ENCODE assay signal across 22 mouse cellular contexts in genomic region chr16:96758381-96758780, GRCm38 (mm10).
DNase-seq lines count a peak whose midpoint lies in the region; ATAC-seq lines count a peak whose summit lies in the region.
"Had no signal": no experiment of that assay in that cellular context is flagged by ENCODE, and none has a peak within 500 bp of the region (broad histone marks: within the 10 kb centered on the region; RNA-seq: fewer than 3 reads in every experiment).

No protein-coding gene starts in this region.

- no peak overlapping the region for H3K4me3 ChIP-seq in hindbrain, embryonic 14.5 days (replicated peaks; ENCODE audit: low read length)
- no peak overlapping the region for H3K4me3 ChIP-seq in hindbrain, embryonic 10.5 days
- no peak overlapping the region for H3K4me3 ChIP-seq in midbrain, embryonic 14.5 days (replicated peaks; ENCODE audit: low read depth, low read length)
- H3K4me3 ChIP-seq: embryonic facial prominence, embryonic 15.5 days; heart, embryonic 13.5 days; limb, embryonic 10.5 days; myocyte had no signal

- DNase-seq in hindbrain, embryonic 14.5 days (ENCODE audit: low spot score), result no peak
- no peak for DNase-seq in hindbrain, embryonic 10.5 days (ENCODE audit: low spot score)
- DNase-seq in R1 (ENCODE audit: low read depth, low spot score) (peak; percentile 71), MN1 (ENCODE audit: low spot score) (no peak)
- DNase-seq in midbrain, embryonic 14.5 days, result no peak
- DNase-seq in kidney, postnatal 25 days, result no peak
- DNase-seq in urinary bladder, postnatal 10 days (ENCODE audit: low spot score), result no peak
- DNase-seq: adrenal gland, postnatal 36 days; cerebellum, adult 9-10 months; gastrocnemius, postnatal 10 days; heart, postnatal 14 days; kidney, adult 2 months; liver; lung, postnatal 4 days; right cerebral cortex, postnatal 14 days had no signal

- 61% methylated on average over 3 of the region's 3 CpGs for WGBS in hindbrain, embryonic 14.5 days
- 56% methylated on average over 3 of the region's 3 CpGs for WGBS in hindbrain, embryonic 10.5 days
- 63% methylated on average over 3 of the region's 3 CpGs for WGBS in midbrain, embryonic 14.5 days

- peak overlapping the region; percentile 85 for H3K27ac ChIP-seq in hindbrain, embryonic 14.5 days
- H3K27ac ChIP-seq in hindbrain, embryonic 10.5 days, result no peak overlapping the region
- peak overlapping the region; percentile 50 for H3K27ac ChIP-seq in midbrain, embryonic 14.5 days (replicated peaks; ENCODE audit: low read depth, low read length)
- H3K27ac ChIP-seq: embryonic facial prominence, embryonic 15.5 days; kidney, postnatal 0 days; limb, embryonic 10.5 days; stomach, postnatal 0 days had no signal

- no peak for ATAC-seq in hindbrain, embryonic 14.5 days (ENCODE audit: low FRiP score)
- no peak for ATAC-seq in midbrain, embryonic 14.5 days (ENCODE audit: low FRiP score, low TSS enrichment)
- ATAC-seq: forebrain, embryonic 14.5 days had no signal

- H3K9me3 ChIP-seq in hindbrain, embryonic 14.5 days (ENCODE audit: control insufficient read depth, low read length), result no peaks in the 10 kb centered on the region
- H3K9me3 ChIP-seq in hindbrain, embryonic 10.5 days, result no peaks in the 10 kb centered on the region
- no peaks in the 10 kb centered on the region for H3K9me3 ChIP-seq in midbrain, embryonic 14.5 days (ENCODE audit: control insufficient read depth, low read length)
- H3K9me3 ChIP-seq: embryonic facial prominence, embryonic 15.5 days; heart, embryonic 13.5 days; limb, embryonic 10.5 days had no signal

- no peak overlapping the region for H3K4me2 ChIP-seq in hindbrain, embryonic 14.5 days (replicated peaks)
- H3K4me2 ChIP-seq in midbrain, embryonic 14.5 days (ENCODE audit: low read length), result no peak overlapping the region
- H3K4me2 ChIP-seq: embryonic facial prominence, embryonic 15.5 days had no signal

- peaks cover 51% of the 10 kb centered on the region for H3K4me1 ChIP-seq in hindbrain, embryonic 14.5 days (replicated peaks; ENCODE audit: control insufficient read depth, insufficient read depth, low read length)
- H3K4me1 ChIP-seq in hindbrain, embryonic 10.5 days (replicated peaks), result peaks cover 38% of the 10 kb centered on the region
- H3K4me1 ChIP-seq in midbrain, embryonic 14.5 days (ENCODE audit: control insufficient read depth, insufficient read depth, low read length), result peaks cover 65% of the 10 kb centered on the region

- no peaks in the 10 kb centered on the region for H3K27me3 ChIP-seq in hindbrain, embryonic 14.5 days (ENCODE audit: control insufficient read depth, insufficient read depth, low read length)
- H3K27me3 ChIP-seq in hindbrain, embryonic 10.5 days (ENCODE audit: insufficient read depth, poor library complexity, severe bottlenecking), result no peaks in the 10 kb centered on the region
- no peaks in the 10 kb centered on the region for H3K27me3 ChIP-seq in midbrain, embryonic 14.5 days (ENCODE audit: control insufficient read depth, insufficient read depth, low read length)
- H3K27me3 ChIP-seq: embryonic facial prominence, embryonic 15.5 days had no signal

- H3K36me3 ChIP-seq in hindbrain, embryonic 14.5 days (replicated peaks; ENCODE audit: control insufficient read depth, insufficient read depth), result no peaks in the 10 kb centered on the region
- no peaks in the 10 kb centered on the region for H3K36me3 ChIP-seq in hindbrain, embryonic 10.5 days
- no peaks in the 10 kb centered on the region for H3K36me3 ChIP-seq in midbrain, embryonic 14.5 days (ENCODE audit: control insufficient read depth, insufficient read depth, low read length)
- H3K36me3 ChIP-seq: embryonic facial prominence, embryonic 15.5 days; heart, embryonic 13.5 days; limb, embryonic 10.5 days had no signal

- H3K9ac ChIP-seq in hindbrain, embryonic 14.5 days, result no peak overlapping the region
- H3K9ac ChIP-seq in midbrain, embryonic 14.5 days (replicated peaks; ENCODE audit: low read length), result no peak overlapping the region
- H3K9ac ChIP-seq: embryonic facial prominence, embryonic 15.5 days had no signal
